Mouse (Mus musculus): ENCODE measurements around the gene Zfp367. TPM values are rescaled to one million over a fixed set of nuclear protein-coding genes. Genes with fewer than 3 reads are reported as not detected.

The Zfp367 gene
- polyA plus RNA-seq, 1 experiment, result 22.9 TPM

GRCm38 (mm10) chr13:64105690-64106089 lies 47.3 kb downstream of the Zfp367 start:
- TF ChIP-seq CTCF (IDR thresholded peaks at IDR 0.05; ENCODE audit: low read depth, low read length), result no peak
- no peak for TF ChIP-seq POLR2A (IDR thresholded peaks at IDR 0.05; ENCODE audit: borderline replicate concordance, low read depth, low read length)
- Histone ChIP-seq H3K4me1 (ENCODE audit: control insufficient read depth, insufficient read depth, low read length) (no peaks in the 10 kb centered on the region; the same call in 1 of the 2 replicates), H3K4me3 (ENCODE audit: insufficient read depth, low read length) (no peak overlapping the region), H3K27ac (ENCODE audit: insufficient read depth, low read depth, low read length) (no peak overlapping the region)

- Histone ChIP-seq H3K4me1 (ENCODE audit: control insufficient read depth, insufficient read depth, low read length) (no peaks in the 10 kb centered on the region), H3K4me3 (ENCODE audit: insufficient read depth, low read length) (no peak overlapping the region), H3K27ac (ENCODE audit: insufficient read depth, low read depth, low read length) (no peak overlapping the region)
- TF ChIP-seq CTCF (IDR thresholded peaks at IDR 0.05; ENCODE audit: low read depth, low read length), result no peak
Observed at GRCm38 (mm10) chr13:64100186-64100585, 52.8 kb downstream of the Zfp367 start.

- Histone ChIP-seq H3K4me3 (ENCODE audit: insufficient read depth, low read length) (no peak overlapping the region), H3K4me1 (ENCODE audit: control insufficient read depth, insufficient read depth, low read length) (no peaks in the 10 kb centered on the region), H3K27ac (ENCODE audit: insufficient read depth, low read depth, low read length) (no peak overlapping the region)
- TF ChIP-seq CTCF (IDR thresholded peaks at IDR 0.05; ENCODE audit: low read depth, low read length), result peak; percentile 41; the same call in 1 of the 2 replicates
- TF ChIP-seq POLR2A (IDR thresholded peaks at IDR 0.05; ENCODE audit: borderline replicate concordance, low read depth, low read length), result no peak
Observed at GRCm38 (mm10) chr13:64098992-64099391, 54.0 kb downstream of the Zfp367 start.

GRCm38 (mm10) chr13:64093341-64093740 lies 59.7 kb downstream of the Zfp367 start:
- H3K27ac ChIP-seq (ENCODE audit: insufficient read depth, low read depth, low read length), result no peak overlapping the region
- TF ChIP-seq CTCF (IDR thresholded peaks at IDR 0.05; ENCODE audit: low read depth, low read length) (no peak), POLR2A (IDR thresholded peaks at IDR 0.05; ENCODE audit: borderline replicate concordance, low read depth, low read length) (no peak)
- no peak overlapping the region for H3K4me3 ChIP-seq (ENCODE audit: insufficient read depth, low read length)
- no peaks in the 10 kb centered on the region for H3K4me1 ChIP-seq (ENCODE audit: control insufficient read depth, insufficient read depth, low read length)

- TF ChIP-seq CTCF (IDR thresholded peaks at IDR 0.05; ENCODE audit: low read depth, low read length) (no peak), POLR2A (IDR thresholded peaks at IDR 0.05; ENCODE audit: borderline replicate concordance, low read depth, low read length) (no peak)
- H3K4me1 ChIP-seq (ENCODE audit: control insufficient read depth, insufficient read depth, low read length), result no peaks in the 10 kb centered on the region
- no peak overlapping the region for H3K4me3 ChIP-seq (ENCODE audit: insufficient read depth, low read length)
- H3K27ac ChIP-seq (ENCODE audit: insufficient read depth, low read depth, low read length), result no peak overlapping the region
Observed at GRCm38 (mm10) chr13:64092752-64093151, 60.2 kb downstream of the Zfp367 start.

GRCm38 (mm10) chr13:64092141-64092540 lies 60.9 kb downstream of the Zfp367 start:
- TF ChIP-seq POLR2A (IDR thresholded peaks at IDR 0.05; ENCODE audit: borderline replicate concordance, low read depth, low read length) (no peak), CTCF (IDR thresholded peaks at IDR 0.05; ENCODE audit: low read depth, low read length) (no peak)
- no peak overlapping the region for H3K27ac ChIP-seq (ENCODE audit: insufficient read depth, low read depth, low read length)
- no peaks in the 10 kb centered on the region for H3K4me1 ChIP-seq (ENCODE audit: control insufficient read depth, insufficient read depth, low read length)
- no peak overlapping the region for H3K4me3 ChIP-seq (ENCODE audit: insufficient read depth, low read length)

GRCm38 (mm10) chr13:64091006-64091405 lies 62.0 kb downstream of the Zfp367 start:
- TF ChIP-seq POLR2A (IDR thresholded peaks at IDR 0.05; ENCODE audit: borderline replicate concordance, low read depth, low read length), result no peak
- no peak for TF ChIP-seq CTCF (IDR thresholded peaks at IDR 0.05; ENCODE audit: low read depth, low read length)
- no peak overlapping the region for H3K4me3 ChIP-seq (ENCODE audit: insufficient read depth, low read length)
- no peaks in the 10 kb centered on the region for H3K4me1 ChIP-seq (ENCODE audit: control insufficient read depth, insufficient read depth, low read length)
- no peak overlapping the region for H3K27ac ChIP-seq (ENCODE audit: insufficient read depth, low read depth, low read length)

- TF ChIP-seq POLR2A (IDR thresholded peaks at IDR 0.05; ENCODE audit: borderline replicate concordance, low read depth, low read length), result no peak
- no peak for TF ChIP-seq CTCF (IDR thresholded peaks at IDR 0.05; ENCODE audit: low read depth, low read length)
- Histone ChIP-seq H3K27ac (ENCODE audit: insufficient read depth, low read depth, low read length) (no peak overlapping the region), H3K4me1 (ENCODE audit: control insufficient read depth, insufficient read depth, low read length) (no peaks in the 10 kb centered on the region), H3K4me3 (ENCODE audit: insufficient read depth, low read length) (no peak overlapping the region)
Observed at GRCm38 (mm10) chr13:64090278-64090677, 62.7 kb downstream of the Zfp367 start.

GRCm38 (mm10) chr13:64089130-64089529 lies 63.9 kb downstream of the Zfp367 start, which contains the start of gene Hsd17b3:
Gene Hsd17b3 (minus strand): TSS chr13:64089230.
- H3K4me1 ChIP-seq (ENCODE audit: control insufficient read depth, insufficient read depth, low read length), result no peaks in the 10 kb centered on the region
- H3K4me3 ChIP-seq (ENCODE audit: insufficient read depth, low read length), result no peak within 1 kb of the TSS
- TF ChIP-seq CTCF (IDR thresholded peaks at IDR 0.05; ENCODE audit: low read depth, low read length), result no peak
- no peak for TF ChIP-seq POLR2A (IDR thresholded peaks at IDR 0.05; ENCODE audit: borderline replicate concordance, low read depth, low read length)
- no peak within 1 kb of the TSS for H3K27ac ChIP-seq (ENCODE audit: insufficient read depth, low read depth, low read length)

GRCm38 (mm10) chr13:64088057-64088456 lies 64.9 kb downstream of the Zfp367 start:
- no peak overlapping the region for H3K4me3 ChIP-seq (ENCODE audit: insufficient read depth, low read length)
- no peaks in the 10 kb centered on the region for H3K4me1 ChIP-seq (ENCODE audit: control insufficient read depth, insufficient read depth, low read length)
- no peak overlapping the region for H3K27ac ChIP-seq (ENCODE audit: insufficient read depth, low read depth, low read length)
- TF ChIP-seq CTCF (IDR thresholded peaks at IDR 0.05; ENCODE audit: low read depth, low read length) (no peak), POLR2A (IDR thresholded peaks at IDR 0.05; ENCODE audit: borderline replicate concordance, low read depth, low read length) (no peak)

- no peak for TF ChIP-seq POLR2A (IDR thresholded peaks at IDR 0.05; ENCODE audit: borderline replicate concordance, low read depth, low read length)
- no peak for TF ChIP-seq CTCF (IDR thresholded peaks at IDR 0.05; ENCODE audit: low read depth, low read length)
- Histone ChIP-seq H3K4me1 (ENCODE audit: control insufficient read depth, insufficient read depth, low read length) (0 out of 2 replicates have a peak, but pooled peaks cover 3% of the 10 kb centered on the region), H3K4me3 (ENCODE audit: insufficient read depth, low read length) (no peak overlapping the region), H3K27ac (ENCODE audit: insufficient read depth, low read depth, low read length) (no peak overlapping the region)
Observed at GRCm38 (mm10) chr13:64086036-64086435, 67.0 kb downstream of the Zfp367 start.
